Mouse (Mus musculus) C2C12 (cell line): ENCODE results near the gene Fam13a. TPM values are rescaled to one million over a fixed set of nuclear protein-coding genes. Genes with fewer than 3 reads are reported as not detected.

Experiments
- H3K27me3 ChIP-seq: one replicate; pipeline ENCODE4 v1.6.1; 2011; ENCODE audit not compliant: control insufficient read depth, insufficient read depth, insufficient read length
- H3K36me3 ChIP-seq: one replicate; pipeline ENCODE4 v1.6.1; 2011; ENCODE audit not compliant: control insufficient read depth, insufficient read depth
- H3K4me3 ChIP-seq: one replicate; pipeline ENCODE4 v1.5.1; 2011; ENCODE audit warnings: mild to moderate bottlenecking, control low read depth; ENCODE audit not compliant: poor library complexity, insufficient read depth, severe bottlenecking
- H3K79me2 ChIP-seq: one replicate; pipeline ENCODE4 v1.6.1; 2011; ENCODE audit not compliant: control insufficient read depth, insufficient read depth
- H3K79me3 ChIP-seq: one replicate; pipeline ENCODE4 v1.6.1; 2011; ENCODE audit warnings: low read depth, control low read depth
- H3ac ChIP-seq: one replicate; pipeline ENCODE3; 2011; ENCODE audit warnings: low read depth; ENCODE audit not compliant: control insufficient read depth, insufficient read length
- CEBPB ChIP-seq: IDR thresholded peaks from one replicate; pipeline ENCODE4 v1.6.1; 2011; ENCODE audit warnings: low read depth, mild to moderate bottlenecking, control low read depth, moderate library complexity
- CTCF ChIP-seq: IDR thresholded peaks from one replicate; pipeline ENCODE4 v1.5.1; 2011; ENCODE audit not compliant: control insufficient read depth, insufficient read depth, insufficient read length
- FOSL1 ChIP-seq: IDR thresholded peaks from one replicate; pipeline ENCODE4 v1.8.0; 2011; ENCODE audit warnings: mild to moderate bottlenecking, low read length; ENCODE audit not compliant: poor library complexity, insufficient read depth, severe bottlenecking
- MAX ChIP-seq: IDR thresholded peaks from one replicate; pipeline ENCODE4 v1.6.1; 2011; ENCODE audit warnings: mild to moderate bottlenecking, control low read depth
- MYOD1 ChIP-seq: IDR thresholded peaks from one replicate; pipeline ENCODE4 v1.6.1; 2011; ENCODE audit warnings: low read depth; ENCODE audit not compliant: control insufficient read depth, insufficient read length
- MYOG ChIP-seq: IDR thresholded peaks from one replicate; pipeline ENCODE4 v1.6.1; 2011; ENCODE audit not compliant: control insufficient read depth, insufficient read length; ENCODE audit errors: extremely low read depth
- USF1 ChIP-seq: IDR thresholded peaks from one replicate; pipeline ENCODE4 v1.6.1; 2011; ENCODE audit warnings: low read depth, mild to moderate bottlenecking, control low read depth, moderate library complexity
- polyA plus RNA-seq: library from polyadenylated mRNA; unstranded; fragments of >200 nt; fragmentation: generic; extraction: Trizol; gene quantifications from one replicate; pipeline ENCODE4 v1.2.1, GENCODE M21; 2012; ENCODE audit warnings: missing spikeins

Fam13a gene
- polyA plus RNA-seq, 1 experiment, result 0.12 TPM

- Histone ChIP-seq H3K4me3 (no peak overlapping the region), H3K79me3 (no peaks in the 10 kb centered on the region), H3K79me2 (no peaks in the 10 kb centered on the region), H3ac (no peak overlapping the region), H3K27me3 (no peaks in the 10 kb centered on the region), H3K36me3 (no peaks in the 10 kb centered on the region)
- TF ChIP-seq CTCF (no peak), MAX (no peak)
Observed at GRCm38 (mm10) chr6:58962691-58963090, 61.7 kb downstream of the Fam13a start.

- Histone ChIP-seq H3K36me3 (no peaks in the 10 kb centered on the region), H3K27me3 (no peaks in the 10 kb centered on the region), H3ac (no peak overlapping the region), H3K79me2 (no peaks in the 10 kb centered on the region), H3K4me3 (no peak overlapping the region), H3K79me3 (no peaks in the 10 kb centered on the region)
- no peak for TF ChIP-seq MAX
- TF ChIP-seq MYOD1, result no peak
- TF ChIP-seq CEBPB, result no peak
- no peak for TF ChIP-seq CTCF
- TF ChIP-seq USF1, result no peak
- TF ChIP-seq FOSL1, result no peak
- no peak for TF ChIP-seq MYOG
Observed at GRCm38 (mm10) chr6:58960523-58960922, 63.8 kb downstream of the Fam13a start.

GRCm38 (mm10) chr6:58951128-58951992 lies 73.0 kb downstream of the Fam13a start:
- TF ChIP-seq FOSL1 (no peak), CEBPB (no peak), MAX (no peak), MYOD1 (no peak), MYOG (no peak), CTCF (no peak), USF1 (no peak)

GRCm38 (mm10) chr6:58950410-58950809 lies 73.9 kb downstream of the Fam13a start:
- H3K27me3 ChIP-seq, result no peaks in the 10 kb centered on the region
- no peaks in the 10 kb centered on the region for H3K79me2 ChIP-seq
- no peak overlapping the region for H3K4me3 ChIP-seq
- TF ChIP-seq MYOG (no peak), MAX (no peak), FOSL1 (no peak), USF1 (no peak), CEBPB (no peak), MYOD1 (no peak), CTCF (no peak)
- H3ac ChIP-seq, result no peak overlapping the region
- no peaks in the 10 kb centered on the region for H3K79me3 ChIP-seq
- no peaks in the 10 kb centered on the region for H3K36me3 ChIP-seq

More at GRCm38 (mm10) chr6:58951128-58951992, 73.0 kb downstream of the Fam13a start:
- Histone ChIP-seq H3K36me3 (no peaks in the 10 kb centered on the region), H3K27me3 (no peaks in the 10 kb centered on the region), H3K4me3 (no peak overlapping the region), H3K79me3 (no peaks in the 10 kb centered on the region), H3ac (no peak overlapping the region), H3K79me2 (no peaks in the 10 kb centered on the region)

GRCm38 (mm10) chr6:58946840-58947239 lies 77.5 kb downstream of the Fam13a start:
- H3K4me3 ChIP-seq, result no peak overlapping the region
- no peak overlapping the region for H3ac ChIP-seq
- H3K36me3 ChIP-seq, result no peaks in the 10 kb centered on the region
- no peak for TF ChIP-seq CTCF
- TF ChIP-seq MYOG, result no peak
- no peak for TF ChIP-seq FOSL1
- TF ChIP-seq MAX, result no peak
- no peak for TF ChIP-seq CEBPB
- no peak for TF ChIP-seq USF1
- TF ChIP-seq MYOD1, result no peak
- H3K79me2 ChIP-seq, result no peaks in the 10 kb centered on the region
- no peaks in the 10 kb centered on the region for H3K27me3 ChIP-seq
- H3K79me3 ChIP-seq, result no peaks in the 10 kb centered on the region
